Mouse (Mus musculus) kidney, embryonic 14.5 days (tissue): ENCODE measurements around the gene Eln. TPM values are rescaled to one million over a fixed set of nuclear protein-coding genes. Genes with fewer than 3 reads are reported as not detected.

ENCODE experiments used
- ATAC-seq: fragments of 200-750 bp; cut with Nextera tagmentation; 2 replicates; pipeline ENCODE4 v1.8.0; 2017; ENCODE audit warnings: moderate number of reproducible peaks, mild to moderate bottlenecking, moderate TSS enrichment, moderate library complexity; ENCODE audit not compliant: low FRiP score, low TSS enrichment
- H3K27ac ChIP-seq: fragments of 300-500 bp; sonication (generic); 2 replicates; pipeline ENCODE4 v1.5.1; 2014; ENCODE audit warnings: low read depth, mild to moderate bottlenecking, low read length, moderate library complexity, mixed read lengths
- H3K27me3 ChIP-seq: fragments of 300-500 bp; sonication (generic); 2 replicates; pipeline ENCODE4 v1.6.1; 2014; ENCODE audit warnings: mild to moderate bottlenecking, low read length; ENCODE audit not compliant: control insufficient read depth, insufficient read depth
- H3K36me3 ChIP-seq: fragments of 300-500 bp; sonication (generic); 2 replicates; pipeline ENCODE4 v1.6.1; 2014; ENCODE audit warnings: low read length, mixed read lengths; ENCODE audit not compliant: control insufficient read depth, insufficient read depth
- H3K4me1 ChIP-seq: fragments of 300-500 bp; sonication (generic); 2 replicates; pipeline ENCODE4 v1.6.1; 2014; ENCODE audit warnings: low read length, mixed read lengths; ENCODE audit not compliant: control insufficient read depth, insufficient read depth
- H3K4me2 ChIP-seq: fragments of 300-500 bp; sonication (generic); replicated peaks from 2 replicates; pipeline ENCODE4 v1.6.1; 2014; ENCODE audit warnings: low read depth, mild to moderate bottlenecking, low read length
- H3K4me3 ChIP-seq: fragments of 300-500 bp; sonication (generic); 2 replicates; pipeline ENCODE4 v1.5.1; 2014; ENCODE audit warnings: mild to moderate bottlenecking, low read length
- H3K9ac ChIP-seq: fragments of 300-500 bp; sonication (generic); 2 replicates; pipeline ENCODE4 v1.6.1; 2014; ENCODE audit warnings: low read depth, mild to moderate bottlenecking, low read length, moderate library complexity
- H3K9me3 ChIP-seq: fragments of 300-500 bp; sonication (generic); 2 replicates; pipeline ENCODE4 v1.6.1; 2016; ENCODE audit warnings: low read length; ENCODE audit not compliant: control insufficient read depth
- WGBS: fragments of 180-500 bp; shearing (Covaris S2); extraction: QIAGEN DNeasy Blood & Tissue Kit; methylation state at CpG from one replicate; pipeline ENCODE4 v1.1.7; 2014; 5-methylcytosine and 5-hydroxymethylcytosine counted together
- polyA plus RNA-seq: library from polyadenylated mRNA; unstranded; fragments of >200 nt; fragmentation: Nextera tagmentation; extraction: Ambion mirVana; gene quantifications from 2 replicates; pipeline ENCODE4 v1.2.1, GENCODE M21; 2014

Gene Eln
- polyA plus RNA-seq, 1 experiment from 2014 or later: 9.5 TPM

DNA sequence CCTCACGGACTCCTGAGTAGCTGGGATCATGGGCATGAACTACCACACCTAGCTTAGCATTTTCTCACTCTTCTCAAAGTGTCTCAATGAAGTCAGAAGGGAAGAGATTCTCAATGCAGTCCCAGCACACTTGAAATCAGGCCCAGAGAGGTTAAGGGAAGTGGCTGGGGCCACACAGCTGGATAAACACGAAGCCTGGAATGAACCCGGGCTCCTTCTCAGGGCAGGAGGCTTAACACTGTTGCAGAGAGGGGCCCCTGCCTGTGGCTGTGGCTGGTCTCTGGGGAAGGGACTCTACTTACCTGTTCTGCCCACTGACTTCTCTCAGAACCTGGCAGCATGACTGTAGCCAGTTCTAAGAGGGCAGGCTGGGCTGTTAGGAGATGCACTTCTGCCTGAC lies 7.2 kb downstream of the Eln start:
- Histone ChIP-seq H3K27ac (no peak overlapping the region), H3K4me3 (no peak overlapping the region), H3K27me3 (no peaks in the 10 kb centered on the region), H3K9ac (no peak overlapping the region), H3K9me3 (no peaks in the 10 kb centered on the region), H3K36me3 (no peaks in the 10 kb centered on the region), H3K4me2 (no peak overlapping the region), H3K4me1 (peaks cover 4% of the 10 kb centered on the region; the same call in 1 of the 2 replicates)
- no peak for ATAC-seq
- WGBS: 46% methylated on average over 3 of the region's 3 CpGs

DNA sequence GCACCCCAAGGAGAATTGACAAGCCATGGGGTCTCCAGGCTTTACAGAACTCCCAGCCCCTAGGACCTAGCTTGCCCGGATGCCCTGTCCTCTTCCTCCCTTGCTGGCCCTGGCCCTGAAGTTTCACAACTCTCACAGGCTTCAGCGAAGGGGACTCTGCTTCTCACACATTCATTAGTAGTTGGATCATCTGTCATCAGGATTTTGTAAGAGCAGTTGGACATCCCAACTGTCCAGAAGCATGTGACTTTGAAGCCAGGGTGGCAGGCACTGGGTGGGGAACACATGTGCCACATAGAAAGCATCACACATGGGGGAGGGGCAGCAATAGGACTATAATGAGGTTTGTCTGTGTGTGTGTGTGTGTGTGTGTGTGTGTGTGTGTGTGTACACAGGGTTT lies 12.2 kb downstream of the Eln start:
- H3K4me1 ChIP-seq: no peaks in the 10 kb centered on the region
- H3K27me3 ChIP-seq: no peaks in the 10 kb centered on the region
- 87% methylated on average over 2 of the region's 2 CpGs for WGBS
- H3K36me3 ChIP-seq: no peaks in the 10 kb centered on the region
- no peak overlapping the region for H3K9ac ChIP-seq
- H3K27ac ChIP-seq: no peak overlapping the region
- no peak overlapping the region for H3K4me3 ChIP-seq
- no peak overlapping the region for H3K4me2 ChIP-seq
- ATAC-seq: no peak
- H3K9me3 ChIP-seq: no peaks in the 10 kb centered on the region

DNA sequence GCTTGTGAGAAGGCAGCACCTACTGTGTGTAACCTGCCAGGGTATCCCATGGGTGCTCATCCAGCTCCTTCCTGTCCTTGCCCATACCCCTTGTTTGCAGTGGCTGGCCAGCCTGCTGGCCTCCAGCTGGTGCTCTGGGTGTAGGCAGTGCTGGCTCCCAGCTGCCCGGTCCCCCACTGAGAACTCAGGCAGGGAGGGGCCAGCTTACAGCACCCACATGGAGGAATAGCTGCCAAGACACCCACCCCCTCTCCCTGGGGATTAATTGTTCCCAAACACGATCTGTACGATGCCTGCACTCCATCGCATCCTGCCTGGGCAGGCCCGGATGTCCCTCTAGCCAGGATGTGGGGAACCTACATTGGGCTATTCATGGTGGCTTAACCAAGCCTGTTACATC lies 13.1 kb downstream of the Eln start:
- Histone ChIP-seq H3K4me3 (no peak overlapping the region), H3K4me2 (no peak overlapping the region), H3K9me3 (no peaks in the 10 kb centered on the region), H3K27ac (no peak overlapping the region), H3K36me3 (no peaks in the 10 kb centered on the region), H3K9ac (no peak overlapping the region), H3K4me1 (no peaks in the 10 kb centered on the region), H3K27me3 (no peaks in the 10 kb centered on the region)
- WGBS: 83% methylated on average over 5 of the region's 5 CpGs
- ATAC-seq: no peak

DNA sequence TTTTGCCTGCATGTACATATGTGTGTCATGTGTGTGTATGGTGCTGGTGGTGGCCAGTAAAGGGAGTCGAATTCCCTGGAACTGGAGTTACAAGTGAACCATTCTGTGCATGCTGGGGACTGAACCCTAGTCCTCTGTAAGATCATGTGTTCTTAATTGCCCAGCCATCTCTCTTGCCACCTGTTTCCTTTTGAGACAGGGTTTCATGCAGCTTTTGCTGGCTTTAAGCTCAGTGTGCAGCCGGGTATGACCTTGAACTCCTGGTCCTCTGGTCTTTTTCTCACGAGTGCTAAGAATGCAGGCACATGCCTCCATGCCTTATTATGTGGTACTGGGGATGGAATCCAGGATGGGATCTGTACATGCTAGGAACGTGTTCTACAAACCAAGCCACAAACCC lies 13.9 kb downstream of the Eln start:
- H3K9ac ChIP-seq: no peak overlapping the region
- H3K4me2 ChIP-seq: no peak overlapping the region
- H3K4me3 ChIP-seq: no peak overlapping the region
- no peaks in the 10 kb centered on the region for H3K36me3 ChIP-seq
- WGBS: 63% methylated on average over 4 of the region's 4 CpGs
- H3K27ac ChIP-seq: no peak overlapping the region
- no peaks in the 10 kb centered on the region for H3K4me1 ChIP-seq
- H3K9me3 ChIP-seq: no peaks in the 10 kb centered on the region
- no peaks in the 10 kb centered on the region for H3K27me3 ChIP-seq
- no peak for ATAC-seq

DNA sequence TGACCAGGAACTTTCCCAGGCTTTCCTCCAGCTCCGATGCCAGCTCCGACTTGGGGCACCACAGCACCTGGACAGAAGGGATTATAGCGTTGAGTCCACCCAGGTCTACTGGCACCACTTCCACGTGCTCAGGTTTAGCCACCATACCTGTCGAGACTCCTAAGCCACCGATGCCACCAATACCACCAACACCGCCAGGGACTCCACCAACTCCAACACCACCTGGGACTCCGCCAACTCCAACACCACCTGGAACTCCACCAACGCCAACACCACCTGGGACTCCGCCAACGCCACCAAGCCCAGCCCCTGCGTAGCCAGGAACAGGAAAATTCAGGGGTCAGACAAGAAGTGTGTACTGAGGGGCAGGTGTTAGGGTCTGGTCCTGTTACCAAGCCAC lies 18.0 kb downstream of the Eln start:
- H3K4me3 ChIP-seq: no peak overlapping the region
- H3K9ac ChIP-seq: no peak overlapping the region
- no peaks in the 10 kb centered on the region for H3K4me1 ChIP-seq
- H3K4me2 ChIP-seq: no peak overlapping the region
- H3K27me3 ChIP-seq: no peaks in the 10 kb centered on the region
- no peaks in the 10 kb centered on the region for H3K36me3 ChIP-seq
- no peak for ATAC-seq
- 93% methylated on average over 12 of the region's 12 CpGs for WGBS
- H3K27ac ChIP-seq: no peak overlapping the region
- H3K9me3 ChIP-seq: no peaks in the 10 kb centered on the region

DNA sequence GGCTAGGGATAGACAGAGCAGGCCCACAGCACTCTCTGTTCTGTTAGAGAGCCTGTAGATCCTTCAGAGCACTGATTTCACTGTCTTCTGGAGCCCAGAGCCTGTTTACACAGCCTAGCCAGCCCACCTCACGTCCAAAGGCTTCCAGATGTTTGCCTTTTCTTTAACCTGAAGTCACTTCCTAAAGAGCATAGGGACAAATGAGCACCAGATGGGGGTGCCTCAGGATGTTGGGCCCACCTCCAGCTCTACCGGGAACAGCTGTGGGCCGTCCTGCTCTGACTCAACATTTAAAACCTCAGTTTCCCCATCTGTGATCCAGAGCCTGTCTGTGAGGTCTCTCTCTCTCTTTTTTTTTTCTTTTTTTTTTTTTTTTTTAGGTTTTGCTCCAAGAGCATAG lies 18.6 kb downstream of the Eln start:
- 57% methylated on average over 3 of the region's 3 CpGs for WGBS
- no peak overlapping the region for H3K27ac ChIP-seq
- H3K4me2 ChIP-seq: no peak overlapping the region
- no peak overlapping the region for H3K4me3 ChIP-seq
- no peak overlapping the region for H3K9ac ChIP-seq
- no peaks in the 10 kb centered on the region for H3K4me1 ChIP-seq
- no peaks in the 10 kb centered on the region for H3K36me3 ChIP-seq
- H3K27me3 ChIP-seq: no peaks in the 10 kb centered on the region
- H3K9me3 ChIP-seq: no peaks in the 10 kb centered on the region
- no peak for ATAC-seq

DNA sequence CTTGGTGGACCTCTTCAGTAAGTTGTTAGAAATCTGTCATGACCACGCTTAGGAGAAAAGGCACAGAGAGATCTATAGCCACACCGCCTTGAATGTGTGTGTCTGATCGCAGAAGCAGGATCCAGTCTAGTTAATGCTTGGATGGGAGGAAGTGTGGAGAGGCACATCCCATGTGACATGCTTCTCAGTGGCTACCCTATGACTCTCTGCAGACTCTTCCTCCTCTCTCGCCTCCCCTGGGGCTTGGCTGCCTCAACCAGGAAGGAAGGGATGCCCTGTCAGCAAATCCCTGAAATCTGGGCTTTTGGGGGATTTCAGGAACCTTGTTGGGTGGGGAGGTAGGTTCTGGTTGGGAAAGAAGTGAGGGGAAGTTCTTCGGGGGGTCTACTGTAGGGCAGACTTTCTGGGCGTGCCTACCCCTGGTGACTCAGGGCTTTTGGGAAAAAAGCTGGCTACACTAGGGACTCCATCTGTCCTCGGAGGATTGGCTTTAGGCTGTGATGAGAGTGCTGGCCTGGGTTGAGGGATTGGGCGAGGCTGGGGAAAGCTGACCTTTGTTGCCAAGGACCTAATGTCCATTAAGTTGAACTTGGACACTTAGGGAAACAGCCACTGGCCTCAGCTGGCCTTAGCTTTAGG lies 20.0 kb downstream of the Eln start:
- no peak overlapping the region for H3K4me3 ChIP-seq
- 88% methylated on average over 8 of the region's 8 CpGs for WGBS
- no peak for ATAC-seq
- no peak overlapping the region for H3K4me2 ChIP-seq
- no peak overlapping the region for H3K27ac ChIP-seq
- no peaks in the 10 kb centered on the region for H3K36me3 ChIP-seq
- H3K27me3 ChIP-seq: no peaks in the 10 kb centered on the region
- H3K9ac ChIP-seq: no peak overlapping the region
- no peaks in the 10 kb centered on the region for H3K4me1 ChIP-seq
- no peaks in the 10 kb centered on the region for H3K9me3 ChIP-seq

DNA sequence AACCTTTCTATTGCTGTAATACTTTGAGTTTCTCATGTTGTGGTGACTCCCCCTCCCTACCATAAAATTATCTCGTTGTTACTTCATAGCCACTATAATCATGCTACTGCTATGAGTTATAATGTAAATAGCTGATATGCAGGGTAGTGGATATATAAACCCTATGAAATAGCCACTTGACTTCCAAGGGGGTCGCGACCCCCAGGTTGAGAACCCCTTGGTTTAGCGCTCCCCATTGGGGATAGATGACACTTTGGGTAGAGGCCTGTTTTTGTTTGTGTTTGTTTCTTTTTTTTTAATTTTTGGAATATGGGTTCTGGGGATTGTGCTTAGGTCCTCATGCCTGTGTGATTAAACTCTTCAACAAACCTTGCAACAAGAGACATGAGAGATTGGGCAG lies 21.8 kb downstream of the Eln start:
- no peaks in the 10 kb centered on the region for H3K4me1 ChIP-seq
- H3K36me3 ChIP-seq: no peaks in the 10 kb centered on the region
- H3K9me3 ChIP-seq: no peaks in the 10 kb centered on the region
- ATAC-seq: no peak
- H3K27me3 ChIP-seq: no peaks in the 10 kb centered on the region
- H3K9ac ChIP-seq: no peak overlapping the region
- H3K4me3 ChIP-seq: no peak overlapping the region
- H3K27ac ChIP-seq: no peak overlapping the region
- 71% methylated on average over 4 of the region's 4 CpGs for WGBS
- H3K4me2 ChIP-seq: no peak overlapping the region

DNA sequence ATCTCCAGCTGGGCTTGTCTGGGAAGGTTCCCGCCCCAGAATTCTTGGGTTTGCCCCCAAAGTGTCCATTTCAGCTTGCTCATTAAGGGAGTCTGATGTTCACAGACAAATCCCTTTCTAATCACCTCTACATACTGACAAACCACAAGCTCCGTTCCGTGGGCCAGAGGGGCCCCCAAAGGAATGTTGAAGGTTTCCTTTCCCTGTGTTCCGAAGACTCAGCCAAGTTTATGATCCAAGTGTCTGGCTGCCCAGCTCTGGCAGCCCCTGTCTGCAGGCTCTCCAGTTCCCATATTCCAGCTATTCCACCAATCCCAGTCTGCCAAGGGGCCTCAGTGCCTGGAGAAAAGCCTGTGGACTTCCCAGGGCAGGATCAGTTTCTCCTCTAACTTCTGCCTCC lies 27.1 kb downstream of the Eln start:
- Histone ChIP-seq H3K4me3 (no peak overlapping the region), H3K4me2 (no peak overlapping the region), H3K27me3 (0 out of 2 replicates have a peak, but pooled peaks cover 6% of the 10 kb centered on the region), H3K36me3 (no peaks in the 10 kb centered on the region; the same call in 1 of the 2 replicates), H3K9me3 (no peaks in the 10 kb centered on the region), H3K27ac (no peak overlapping the region), H3K4me1 (no peaks in the 10 kb centered on the region), H3K9ac (no peak overlapping the region)
- ATAC-seq: no peak
- WGBS: 45% methylated on average over 4 of the region's 4 CpGs
